Mouse (Mus musculus) right cerebral cortex, adult 18-20 months (tissue): ENCODE results near the gene Eif2b3.

ENCODE experiments used
- DNase-seq: peaks from one replicate; pipeline ENCODE4 v3.0.0; 2022; ENCODE audit warnings: mixed read lengths

Eif2b3 gene

DNA sequence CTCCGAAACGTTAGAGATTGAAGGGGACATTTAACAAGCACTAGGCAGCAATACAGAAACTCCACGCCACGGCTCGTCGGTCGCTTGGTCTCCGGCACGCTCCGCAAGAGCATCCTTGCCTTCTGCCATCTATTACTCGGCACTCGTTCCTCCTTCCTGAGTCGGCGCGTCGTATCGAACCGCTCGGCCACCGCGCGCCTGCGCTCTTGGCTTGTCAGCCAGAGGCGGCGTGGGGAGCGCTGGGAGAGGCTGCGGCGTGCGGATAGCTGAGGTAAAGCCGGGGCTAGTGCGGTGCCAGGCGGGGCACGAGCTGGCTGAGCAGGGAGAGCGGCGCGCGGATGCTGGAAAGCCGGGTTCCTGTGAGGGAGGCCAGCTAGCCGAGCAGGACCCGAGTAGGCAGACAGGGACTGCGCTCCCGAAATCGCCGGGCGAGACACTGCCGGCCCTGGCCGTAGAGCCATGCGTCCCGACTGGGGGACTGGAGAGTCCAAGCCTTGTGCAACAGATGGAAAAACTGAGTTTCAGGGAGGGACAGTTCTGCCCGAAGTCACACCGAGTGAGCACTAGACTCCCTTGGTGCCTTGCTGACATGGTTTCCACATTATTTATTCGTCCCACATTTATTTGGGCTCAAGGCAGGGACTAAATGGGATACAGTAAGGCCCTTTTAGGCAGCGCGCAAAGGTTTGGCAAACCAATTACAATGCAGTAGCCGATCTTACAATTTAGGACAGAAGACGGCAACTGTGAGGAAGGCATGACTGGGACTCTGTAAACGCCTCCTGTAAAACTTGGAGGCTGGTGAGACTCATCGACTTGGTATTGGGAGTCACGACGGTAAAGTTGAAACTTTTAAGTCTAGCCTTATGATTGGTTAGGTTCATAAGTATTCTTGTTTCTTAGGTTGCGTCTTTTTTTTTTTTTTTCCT, at the start of gene Eif2b3:
Gene Eif2b3, plus strand, starts transcription at position 197 of the 929 bp plus-strand sequence.
- peak; percentile 94 for DNase-seq

- DNase-seq = no peak
Measured at GRCm38 (mm10) chr4:116976503-116976902, 42.7 kb upstream of the Eif2b3 start.

- no peak for DNase-seq
Measured at GRCm38 (mm10) chr4:116985681-116986080, 33.5 kb upstream of the Eif2b3 start.

- DNase-seq = peak; percentile 71
Measured at GRCm38 (mm10) chr4:116986400-116987121, 32.6 kb upstream of the Eif2b3 start.

DNA sequence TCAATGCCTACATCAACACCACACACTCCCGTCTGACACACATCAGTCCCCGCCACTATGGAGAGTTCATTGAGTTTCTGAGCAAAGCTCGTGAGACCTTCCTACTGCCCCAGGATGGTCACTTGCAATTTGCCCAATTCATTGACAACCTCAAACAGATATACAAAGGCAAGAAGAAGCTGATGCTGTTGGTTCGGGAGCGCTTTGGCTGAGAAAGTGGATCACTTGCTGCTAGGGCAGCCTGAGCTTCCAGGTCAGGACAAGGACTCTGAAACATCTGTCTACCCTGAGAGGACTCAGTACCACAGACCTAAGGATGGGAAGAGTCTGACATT, 32.1 kb upstream of the Eif2b3 start:
- no peak for DNase-seq

DNA sequence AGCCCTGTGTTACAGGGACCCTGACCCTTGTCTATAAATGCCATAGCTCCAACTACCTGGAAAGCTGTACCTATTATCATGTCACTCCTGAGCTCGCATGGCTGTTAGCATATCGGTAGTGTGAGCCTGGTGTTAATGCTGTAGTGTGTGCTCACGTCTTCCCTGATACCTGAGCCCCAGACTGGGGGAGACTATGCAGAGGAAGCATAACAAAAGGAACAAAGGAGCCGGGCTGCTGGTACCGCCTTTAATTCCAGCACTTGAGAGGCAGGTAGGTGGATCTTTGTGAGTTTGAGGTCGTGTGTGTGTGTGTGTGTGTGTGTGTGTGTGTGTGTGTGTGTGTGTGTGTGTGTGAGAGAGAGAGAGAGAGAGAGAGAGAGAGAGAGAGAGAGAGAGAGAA, 29.5 kb upstream of the Eif2b3 start:
- DNase-seq = no peak

DNA sequence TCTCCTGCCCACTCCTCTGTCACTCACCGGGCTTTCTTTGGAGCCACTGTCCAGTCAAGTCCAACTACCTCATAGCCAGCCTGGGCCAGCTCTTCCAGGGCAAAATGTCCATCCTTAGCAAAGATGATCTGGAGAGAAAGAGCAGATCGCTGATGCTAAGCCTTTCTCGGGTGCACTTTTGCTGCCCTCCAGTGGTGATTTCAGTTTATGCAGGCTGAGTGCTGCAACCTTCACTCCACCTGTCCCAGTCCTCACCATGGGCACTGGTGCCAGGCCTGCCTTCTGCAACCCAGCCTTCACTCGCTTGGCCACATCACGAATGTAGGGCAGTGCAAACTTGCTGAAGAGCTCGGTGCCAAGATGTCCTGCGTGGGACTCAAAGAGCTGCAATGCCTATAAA, 27.8 kb upstream of the Eif2b3 start:
- DNase-seq = peak; percentile 80

GRCm38 (mm10) chr4:116993672-116994621, 25.3 kb upstream of the Eif2b3 start, which contains the start of gene Urod:
Gene Urod, minus strand, starts transcription at chr4:116994413.
- DNase-seq = peak; percentile 96

GRCm38 (mm10) chr4:116995131-116995797, 23.9 kb upstream of the Eif2b3 start, which contains the start of gene Hectd3:
Gene Hectd3, plus strand, starts transcription at chr4:116995317.
- DNase-seq = peak; percentile 62

- DNase-seq = no peak
Measured at GRCm38 (mm10) chr4:116995798-116996135, 23.4 kb upstream of the Eif2b3 start.

- DNase-seq = no peak
Measured at GRCm38 (mm10) chr4:116999513-117000154, 19.6 kb upstream of the Eif2b3 start.

- no peak for DNase-seq
Measured at GRCm38 (mm10) chr4:117001957-117002356, 17.2 kb upstream of the Eif2b3 start.

DNA sequence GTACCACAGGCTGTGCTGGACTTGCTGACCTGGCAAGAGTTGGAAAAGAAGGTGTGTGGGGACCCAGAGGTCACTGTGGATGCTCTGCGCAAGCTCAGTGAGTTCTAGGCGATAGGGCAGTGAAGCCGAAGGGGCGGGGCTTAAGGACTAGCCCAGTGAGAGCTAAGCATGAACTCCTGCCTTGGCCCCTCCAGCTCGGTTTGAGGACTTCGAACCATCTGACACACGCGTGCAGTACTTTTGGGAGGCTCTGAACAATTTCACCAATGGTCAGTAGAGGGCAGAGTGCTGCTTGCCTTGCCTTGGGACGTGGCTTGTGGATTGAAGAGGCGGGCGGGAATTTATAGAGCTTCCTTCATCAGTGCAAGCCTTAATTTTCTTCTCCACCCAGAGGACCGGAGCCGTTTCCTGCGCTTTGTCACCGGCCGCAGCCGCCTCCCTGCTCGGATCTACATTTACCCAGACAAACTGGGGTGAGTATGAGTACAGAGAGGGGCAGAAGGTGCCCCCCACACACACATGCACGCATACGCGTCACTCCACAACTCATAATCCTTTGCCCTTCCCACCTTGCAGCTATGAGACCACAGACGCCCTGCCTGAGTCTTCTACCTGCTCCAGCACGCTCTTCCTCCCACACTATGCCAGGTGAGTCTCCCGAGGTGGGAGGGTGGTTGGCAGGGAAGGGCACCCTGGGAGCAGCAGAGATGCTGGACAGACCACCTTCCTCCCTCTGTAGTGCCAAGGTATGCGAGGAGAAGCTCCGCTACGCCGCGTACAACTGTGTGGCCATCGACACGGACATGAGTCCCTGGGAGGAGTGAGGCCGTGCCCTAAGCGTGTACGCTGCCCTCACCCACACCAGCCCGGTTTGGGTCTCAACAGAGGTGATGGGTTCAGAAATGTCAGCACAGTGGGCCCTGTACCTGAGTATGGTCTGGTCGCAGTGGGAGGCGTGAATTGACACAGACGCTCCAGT, 16.4 kb upstream of the Eif2b3 start:
- DNase-seq = peak; percentile 63

GRCm38 (mm10) chr4:117004649-117005048, 14.6 kb upstream of the Eif2b3 start:
- no peak for DNase-seq

DNA sequence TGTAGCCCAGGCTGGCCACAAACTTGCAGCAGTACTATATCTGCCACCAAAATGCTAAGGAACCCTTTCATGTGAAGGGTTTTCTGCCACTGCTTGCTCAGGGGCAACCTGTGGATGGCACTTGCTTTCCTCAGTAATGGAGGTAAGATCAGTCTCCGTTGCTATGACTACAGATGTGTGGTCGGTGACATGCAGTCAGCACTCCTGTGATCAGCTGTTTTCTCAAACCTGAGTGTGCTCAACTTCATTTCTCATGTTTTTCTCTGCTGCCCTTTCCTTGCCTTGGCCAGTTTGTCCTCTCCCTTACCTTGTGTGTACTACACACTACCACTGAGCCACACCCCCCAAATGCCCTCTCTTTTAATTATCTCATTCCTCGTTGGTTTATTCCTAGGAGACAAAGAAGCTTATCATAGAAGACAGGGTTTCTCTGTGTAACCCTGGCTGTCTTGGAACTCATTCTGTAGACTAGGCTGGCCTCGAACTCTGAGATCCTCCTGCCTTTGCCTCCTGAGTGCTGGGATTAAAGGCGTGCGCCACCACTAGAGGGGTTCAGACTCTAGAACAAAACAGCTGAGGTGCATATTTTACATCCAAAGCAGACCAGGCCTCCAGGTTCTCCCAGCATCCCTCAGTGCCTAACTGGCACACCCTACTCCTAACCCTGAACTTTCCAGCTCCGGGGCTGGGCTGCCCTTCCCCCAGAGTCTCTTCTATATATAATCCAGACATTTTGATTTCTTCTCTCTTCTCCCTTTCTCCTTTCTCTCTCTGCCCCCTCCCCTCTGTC, 13.4 kb upstream of the Eif2b3 start:
- DNase-seq = no peak

DNA sequence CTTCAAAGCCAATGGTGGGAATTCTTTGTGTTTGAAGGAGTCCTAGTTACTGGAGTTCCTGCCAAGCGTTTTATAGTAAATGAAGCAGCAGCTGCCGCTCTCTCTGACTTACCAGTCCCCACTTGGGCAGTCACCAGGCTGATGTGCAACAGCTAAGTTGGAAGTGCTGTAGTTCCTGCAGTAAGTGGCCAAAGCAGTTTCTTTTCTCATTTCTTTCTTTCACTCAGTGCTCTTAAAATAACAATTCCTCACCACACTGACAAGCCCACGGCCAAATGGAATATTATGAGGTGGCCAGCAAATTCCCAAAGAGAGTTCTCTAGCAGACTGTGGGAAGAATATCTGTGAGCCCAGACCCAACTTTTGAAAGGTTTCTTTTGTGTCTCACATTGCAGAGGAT, 12.1 kb upstream of the Eif2b3 start:
- no peak for DNase-seq

GRCm38 (mm10) chr4:117010231-117010630, 9.0 kb upstream of the Eif2b3 start:
- no peak for DNase-seq

GRCm38 (mm10) chr4:117013596-117013995, 5.6 kb upstream of the Eif2b3 start:
- DNase-seq = no peak

DNA sequence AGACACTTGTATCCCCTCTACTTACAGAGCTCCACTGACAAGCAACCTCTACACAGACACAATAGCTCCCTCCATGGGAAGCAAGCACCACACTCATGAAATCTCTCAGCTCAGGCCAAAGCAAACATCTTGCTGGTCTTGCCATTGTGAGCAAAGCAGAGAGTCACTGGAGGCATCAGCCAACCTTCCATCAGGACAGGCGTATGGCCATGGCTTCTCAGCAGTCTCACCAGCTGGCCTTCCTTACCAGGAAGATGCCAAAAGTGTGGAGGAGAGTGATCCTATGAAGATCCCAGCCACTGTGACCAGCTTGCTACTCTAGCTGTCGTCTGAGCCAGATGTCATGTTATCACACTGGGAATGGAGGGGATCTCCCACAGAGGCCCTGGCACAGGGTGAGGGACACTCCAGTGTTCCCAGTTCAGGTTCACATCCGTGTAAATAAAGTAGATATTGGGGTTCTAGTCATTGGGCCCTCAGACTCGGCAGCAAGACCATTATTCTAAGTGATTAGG, 4.2 kb upstream of the Eif2b3 start:
- DNase-seq = no peak
